Mouse (Mus musculus): ENCODE results near the gene Htatip2. TPM values are rescaled to one million over a fixed set of nuclear protein-coding genes. Genes with fewer than 3 reads are reported as not detected.

The Htatip2 gene
- polyA plus RNA-seq, 1 experiment from 2014 or later, result 13.8 TPM

Other genes with a start within 250 kb of the Htatip2 start
- 0.06 TPM in 1 of 2 replicates, not detected in the other for gene Dbx1, start 122.3 kb upstream of the Htatip2 start, polyA plus RNA-seq (2016; fragmentation: Nextera tagmentation; extraction: Ambion mirVana)
- gene Prmt3, start 19.2 kb downstream of the Htatip2 start, polyA plus RNA-seq (2016; fragmentation: Nextera tagmentation; extraction: Ambion mirVana), result 65.2 and 69.7 TPM in 2 replicates
- not detected in 2 replicates for gene Slc6a5, start 151.0 kb downstream of the Htatip2 start, polyA plus RNA-seq (2016; fragmentation: Nextera tagmentation; extraction: Ambion mirVana)
- gene Nell1, start 215.7 kb downstream of the Htatip2 start, polyA plus RNA-seq (2016; fragmentation: Nextera tagmentation; extraction: Ambion mirVana), result 0.62 and 2.4 TPM in 2 replicates

All from heart, embryonic 10.5 days (tissue).